Mouse (Mus musculus): ENCODE data around the gene Dchs2. TPM values are rescaled to one million over a fixed set of nuclear protein-coding genes. Genes with fewer than 3 reads are reported as not detected.
A peak's percentile ranks its signal among the peaks of the same experiment; 100 is the strongest.
"Not testable (repeated sequence)": the region's sequence is repeated elsewhere in the genome, so short reads cannot be mapped to it uniquely, and the experiment has no call there.

The Dchs2 gene
- total RNA-seq (2021): under 1 TPM; 0.43 to 0.58 TPM
- long read RNA-seq, experiment 1: 0 reads
- long read RNA-seq, experiment 2: 0 reads

GRCm38 (mm10) chr3:83127726-83128448 is at the start of gene Dchs2:
Gene Dchs2, plus strand, starts transcription at chr3:83127948.
- peak in 1 of 2 experiments; percentile 8 for DNase-seq (ENCODE audit: low spot score in 2 of 2)

- DNase-seq (ENCODE audit: low spot score in 2 of 2): peak; percentile 55 to 64
These were observed 47.1 kb upstream of the Dchs2 start for GRCm38 (mm10) chr3:83080567-83081055.

DNA sequence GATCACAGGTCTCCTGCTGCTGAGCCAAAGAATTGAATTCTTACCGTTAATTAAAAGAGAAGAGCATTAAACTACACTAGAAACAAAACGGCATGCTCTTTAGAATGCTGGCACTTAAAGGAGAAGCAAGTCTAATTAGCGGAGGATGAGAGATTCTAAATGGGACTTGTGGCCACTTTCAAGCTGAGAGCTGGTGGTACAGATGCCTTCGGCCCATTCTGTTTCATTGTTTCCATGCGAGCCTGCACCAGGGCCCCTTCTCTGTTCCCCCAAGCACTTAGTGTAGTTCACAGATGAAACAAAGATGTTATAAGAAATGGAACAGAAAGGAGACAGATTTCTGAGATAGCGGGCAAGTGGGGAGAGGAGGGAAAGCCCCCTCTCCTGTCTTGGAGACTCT is 30.2 kb upstream of the Dchs2 start:
- DNase-seq (ENCODE audit: low spot score in 2 of 2): no peak

DNA sequence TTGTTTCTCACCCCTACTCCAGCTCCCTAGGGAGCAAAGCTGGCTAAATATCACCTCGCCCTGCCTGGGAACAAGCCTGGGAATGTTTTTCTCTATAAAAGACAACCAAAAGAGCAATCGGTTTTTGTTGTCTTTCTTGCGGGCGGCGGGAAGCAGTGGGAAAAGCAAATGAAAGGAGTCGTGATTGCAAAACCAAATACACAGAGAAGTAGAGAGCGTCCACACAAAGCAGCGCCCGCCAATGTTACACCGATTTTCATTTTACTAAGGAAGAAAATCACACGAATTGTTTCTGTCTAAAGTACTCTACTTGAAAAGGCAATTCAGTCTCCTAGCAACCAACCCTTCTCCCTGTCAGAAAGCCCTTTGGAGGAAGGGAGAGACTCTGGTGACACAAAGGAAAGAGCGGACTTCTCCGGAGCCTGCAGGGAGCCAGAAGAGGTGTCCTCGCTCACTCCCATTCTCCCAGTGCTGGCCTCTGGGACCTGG is 29.2 kb upstream of the Dchs2 start:
- DNase-seq (ENCODE audit: low spot score in 2 of 2): no peak

DNA sequence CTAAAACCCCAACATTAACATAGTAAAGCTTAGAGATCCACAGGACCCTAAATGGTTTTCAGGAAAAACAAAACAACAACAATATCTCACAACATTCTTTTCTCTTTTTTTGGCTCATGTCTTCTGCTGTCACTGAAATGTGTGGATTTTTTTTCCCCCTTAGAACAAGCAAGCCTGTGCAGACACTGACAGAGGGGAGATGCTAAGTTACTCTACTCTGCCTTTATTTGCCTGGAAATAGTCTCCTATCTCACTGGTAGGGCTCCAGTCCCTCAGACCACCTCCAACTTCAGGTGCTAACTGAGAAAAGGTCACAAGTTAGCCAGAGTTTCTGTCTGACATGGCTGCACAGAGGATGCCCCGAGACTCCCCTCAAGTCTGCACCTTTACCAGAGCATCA is 28.6 kb upstream of the Dchs2 start:
- DNase-seq (ENCODE audit: low spot score in 2 of 2): no peak

- DNase-seq (ENCODE audit: low spot score in 2 of 2): no peak
These were observed 28.1 kb upstream of the Dchs2 start for GRCm38 (mm10) chr3:83099651-83100050.

- no peak for DNase-seq (ENCODE audit: low spot score in 2 of 2)
These were observed 25.5 kb upstream of the Dchs2 start for GRCm38 (mm10) chr3:83102286-83102685.

DNA sequence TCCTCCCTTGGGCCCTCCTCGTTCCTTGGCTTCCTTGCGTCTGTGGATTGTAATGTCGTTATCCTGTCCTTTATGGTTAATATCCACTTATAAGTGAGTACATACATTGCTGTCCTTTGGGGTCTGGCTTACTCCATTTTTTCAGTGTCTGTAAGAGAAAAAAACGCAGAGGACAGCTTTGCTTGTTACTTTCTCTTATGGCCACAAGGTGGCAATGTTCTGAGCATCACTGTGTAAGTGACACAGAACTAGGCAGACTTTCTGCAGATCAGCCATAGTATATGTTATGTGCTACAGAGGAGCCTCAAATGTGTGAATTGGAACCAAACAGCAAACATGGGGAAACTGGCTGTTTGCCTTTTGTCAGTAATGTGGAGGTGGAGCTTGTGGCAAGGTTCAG is 17.6 kb upstream of the Dchs2 start:
- DNase-seq (ENCODE audit: low spot score in 2 of 2): no peak

GRCm38 (mm10) chr3:83111485-83112261 is 16.1 kb upstream of the Dchs2 start:
- no peak for DNase-seq (ENCODE audit: low spot score in 2 of 2)

DNA sequence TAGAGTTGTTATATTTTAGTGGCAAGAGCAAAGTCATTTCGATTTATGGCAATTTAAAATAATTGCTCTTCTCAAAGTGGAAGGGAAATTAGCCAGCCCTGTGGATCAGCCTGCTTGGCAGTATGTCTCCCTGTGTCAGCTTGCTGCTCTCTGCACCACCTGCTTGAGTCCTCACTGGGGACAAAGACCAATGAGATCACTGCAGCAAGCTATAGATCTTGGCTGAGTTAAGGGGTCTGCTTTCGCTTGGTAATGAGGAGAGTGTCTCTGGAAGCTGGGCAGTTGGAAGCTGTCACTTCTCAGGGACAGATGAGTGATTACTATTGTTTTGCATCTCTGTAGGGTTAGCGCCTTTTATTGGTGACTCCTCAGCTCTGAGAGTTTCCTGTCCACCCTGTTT is 14.9 kb upstream of the Dchs2 start:
- DNase-seq (ENCODE audit: low spot score in 2 of 2): no peak

DNA sequence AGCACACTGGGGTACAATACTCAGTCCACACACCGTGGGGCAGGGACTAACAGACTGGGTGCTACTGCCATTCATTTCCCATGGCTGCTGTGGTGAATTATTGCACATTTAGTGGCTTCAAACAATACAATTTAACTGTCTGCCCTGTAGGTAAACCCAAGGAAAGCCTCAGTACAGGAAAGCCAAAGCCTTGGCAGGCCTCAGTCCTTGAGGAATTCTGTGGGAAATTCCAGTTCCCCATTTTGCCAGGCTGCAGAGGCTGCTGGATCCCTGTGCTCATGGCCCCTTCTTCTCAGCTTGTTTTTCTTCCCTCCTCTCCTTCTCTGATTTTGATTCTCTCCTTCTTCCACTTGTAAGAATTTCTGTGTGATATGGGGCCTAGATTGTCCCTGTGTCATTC is 12.8 kb upstream of the Dchs2 start:
- DNase-seq (ENCODE audit: low spot score in 2 of 2): no peak

DNA sequence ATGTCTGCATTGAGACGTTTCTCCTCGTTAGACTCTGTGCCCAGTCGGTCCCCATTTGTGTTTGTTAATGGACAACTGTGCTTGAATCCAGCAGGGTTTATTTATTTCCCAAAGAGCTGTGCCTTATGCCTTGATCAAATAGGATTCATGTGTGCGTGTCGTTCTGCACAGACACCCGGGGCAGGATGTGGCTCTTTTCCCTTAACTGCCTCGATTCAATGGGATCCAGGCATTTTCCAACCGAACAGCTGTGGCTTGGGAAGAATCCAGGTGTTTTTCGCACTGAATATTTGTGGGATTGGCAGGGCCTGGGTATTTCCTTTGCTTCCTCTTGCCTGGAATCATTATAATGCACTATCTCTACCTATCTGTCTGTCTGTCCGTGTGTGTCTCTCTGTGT is 10.2 kb upstream of the Dchs2 start:
- DNase-seq (ENCODE audit: low spot score in 2 of 2): no peak

- not testable (repeated sequence) for DNase-seq (ENCODE audit: low spot score in 2 of 2)
These were observed 3.8 kb upstream of the Dchs2 start for GRCm38 (mm10) chr3:83123945-83124344.

- DNase-seq (ENCODE audit: low spot score in 2 of 2): no peak
These were observed 541 bp upstream of the Dchs2 start for GRCm38 (mm10) chr3:83127088-83127725.

GRCm38 (mm10) chr3:83128449-83128922 is 738 bp downstream of the Dchs2 start:
- DNase-seq (ENCODE audit: low spot score in 2 of 2): peak in 1 of 2 experiments; percentile 8

- no peak for DNase-seq (ENCODE audit: low spot score in 2 of 2)
These were observed 1.4 kb downstream of the Dchs2 start for GRCm38 (mm10) chr3:83129151-83129550.

GRCm38 (mm10) chr3:83136413-83136812 is 8.7 kb downstream of the Dchs2 start:
- no peak for DNase-seq (ENCODE audit: low spot score in 2 of 2)

GRCm38 (mm10) chr3:83138820-83139219 is 11.1 kb downstream of the Dchs2 start:
- DNase-seq (ENCODE audit: low spot score in 2 of 2): no peak

DNA sequence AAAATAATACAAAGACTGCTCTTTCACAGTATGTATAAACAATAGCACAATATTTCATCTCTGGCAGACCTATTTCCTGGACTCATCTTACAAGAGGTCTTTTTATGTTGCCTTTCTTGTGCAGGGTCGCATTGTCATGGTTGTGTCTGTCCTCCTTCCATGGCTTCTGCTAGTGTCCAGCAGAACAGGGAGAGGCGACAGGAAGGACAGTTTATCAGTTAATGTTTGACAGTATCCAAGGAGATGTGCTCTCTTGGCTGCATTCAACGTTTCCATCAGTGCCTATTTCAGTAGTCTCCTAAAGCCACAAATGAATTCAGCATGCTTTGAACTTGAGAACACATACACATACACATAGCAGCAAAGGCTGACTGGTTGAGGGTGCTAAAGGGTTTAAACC is 17.9 kb downstream of the Dchs2 start:
- no peak for DNase-seq (ENCODE audit: low spot score in 2 of 2)

DNA sequence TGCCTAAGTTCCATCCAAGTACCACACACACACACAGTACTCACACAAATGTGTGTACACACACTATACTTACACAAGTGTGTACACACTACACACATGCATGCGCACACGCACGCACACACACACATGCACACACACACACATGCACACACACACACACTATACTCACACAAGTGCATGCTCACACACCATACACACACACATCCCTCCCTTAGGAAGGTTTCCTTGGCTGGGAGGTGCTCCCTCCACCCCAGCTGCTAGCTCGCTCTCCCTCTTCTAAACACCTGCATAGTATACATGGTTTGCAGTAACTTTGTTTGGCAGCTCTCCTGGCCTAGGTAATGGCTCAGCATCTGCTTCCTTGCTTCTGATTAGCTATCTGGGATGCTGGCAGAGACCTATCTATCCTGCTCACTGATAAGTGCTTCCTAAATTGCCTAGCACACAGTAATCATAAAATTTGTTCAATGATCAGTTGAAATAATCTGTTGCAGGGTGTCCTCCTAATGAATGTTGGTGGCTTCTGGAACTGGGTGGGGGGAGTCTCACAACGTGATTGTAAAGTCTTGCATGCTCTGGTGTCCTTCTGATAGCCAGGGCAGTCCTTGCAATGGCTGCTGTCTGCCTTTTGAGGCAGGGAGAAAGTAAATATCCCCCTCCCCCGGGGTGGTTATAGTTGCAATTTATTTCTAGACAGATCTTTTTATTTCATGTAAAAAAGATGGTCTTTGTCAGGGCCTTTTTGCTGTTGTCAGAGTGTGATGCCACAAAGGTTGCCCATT is 19.7 kb downstream of the Dchs2 start:
- DNase-seq (ENCODE audit: low spot score in 2 of 2): no peak

GRCm38 (mm10) chr3:83148055-83148447 is 20.3 kb downstream of the Dchs2 start:
- DNase-seq (ENCODE audit: low spot score in 2 of 2): no peak
